Mouse (Mus musculus): ENCODE results near the gene Ccm2. TPM values are rescaled to one million over a fixed set of nuclear protein-coding genes. Genes with fewer than 3 reads are reported as not detected.

Gene Ccm2
- polyA plus RNA-seq, 1 experiment = 22.5 TPM

- no peak for TF ChIP-seq POLR2A (IDR thresholded peaks at IDR 0.05; ENCODE audit: control insufficient read depth, low read depth, low read length)
- no peak for TF ChIP-seq CTCF (IDR thresholded peaks at IDR 0.05; ENCODE audit: control insufficient read depth, insufficient read depth, insufficient replicate concordance, low read depth, low read length)
- no peak overlapping the region for H3K27ac ChIP-seq (ENCODE audit: control insufficient read depth, insufficient read depth, low read depth, low read length)
- no peak overlapping the region for H3K4me3 ChIP-seq (ENCODE audit: control insufficient read depth, low read depth, low read length)
- no peaks in the 10 kb centered on the region for H3K27me3 ChIP-seq (ENCODE audit: control insufficient read depth, insufficient read depth, low read length)
- H3K4me1 ChIP-seq (ENCODE audit: control insufficient read depth, insufficient read depth, low read length) = peaks cover 7% of the 10 kb centered on the region
- no peaks in the 10 kb centered on the region for H3K36me3 ChIP-seq (ENCODE audit: control insufficient read depth, insufficient read depth, low read length)
Observed at GRCm38 (mm10) chr11:6514837-6515236, 31.9 kb upstream of the Ccm2 start.

GRCm38 (mm10) chr11:6519491-6520033 lies 27.1 kb upstream of the Ccm2 start:
- no peak overlapping the region for H3K27ac ChIP-seq (ENCODE audit: control insufficient read depth, insufficient read depth, low read depth, low read length)
- H3K4me3 ChIP-seq (ENCODE audit: control insufficient read depth, low read depth, low read length) = no peak overlapping the region
- H3K27me3 ChIP-seq (ENCODE audit: control insufficient read depth, insufficient read depth, low read length) = no peaks in the 10 kb centered on the region
- TF ChIP-seq POLR2A (IDR thresholded peaks at IDR 0.05; ENCODE audit: control insufficient read depth, low read depth, low read length) (no peak), CTCF (IDR thresholded peaks at IDR 0.05; ENCODE audit: control insufficient read depth, insufficient read depth, insufficient replicate concordance, low read depth, low read length) (no peak)
- no peaks in the 10 kb centered on the region for H3K36me3 ChIP-seq (ENCODE audit: control insufficient read depth, insufficient read depth, low read length)
- H3K4me1 ChIP-seq (ENCODE audit: control insufficient read depth, insufficient read depth, low read length) = peaks cover 7% of the 10 kb centered on the region

GRCm38 (mm10) chr11:6520507-6521173 lies 26.0 kb upstream of the Ccm2 start, which contains the start of gene Myo1g:
TSS of gene Myo1g (minus strand) at chr11:6520965.
- Histone ChIP-seq H3K4me3 (ENCODE audit: control insufficient read depth, low read depth, low read length) (no peak within 1 kb of the TSS), H3K36me3 (ENCODE audit: control insufficient read depth, insufficient read depth, low read length) (no peaks in the 10 kb centered on the region; the same call in 1 of the 2 replicates), H3K27ac (ENCODE audit: control insufficient read depth, insufficient read depth, low read depth, low read length) (no peak within 1 kb of the TSS), H3K27me3 (ENCODE audit: control insufficient read depth, insufficient read depth, low read length) (no peaks in the 10 kb centered on the region), H3K4me1 (ENCODE audit: control insufficient read depth, insufficient read depth, low read length) (peaks cover 7% of the 10 kb centered on the region)
- no peak for TF ChIP-seq CTCF (IDR thresholded peaks at IDR 0.05; ENCODE audit: control insufficient read depth, insufficient read depth, insufficient replicate concordance, low read depth, low read length)
- TF ChIP-seq POLR2A (IDR thresholded peaks at IDR 0.05; ENCODE audit: control insufficient read depth, low read depth, low read length) = no peak

GRCm38 (mm10) chr11:6522782-6523525 lies 23.7 kb upstream of the Ccm2 start:
- H3K4me3 ChIP-seq (ENCODE audit: control insufficient read depth, low read depth, low read length) = no peak overlapping the region
- H3K36me3 ChIP-seq (ENCODE audit: control insufficient read depth, insufficient read depth, low read length) = no peaks in the 10 kb centered on the region; the same call in 1 of the 2 replicates
- peaks cover 1% of the 10 kb centered on the region; the same call in 1 of the 2 replicates for H3K4me1 ChIP-seq (ENCODE audit: control insufficient read depth, insufficient read depth, low read length)
- H3K27me3 ChIP-seq (ENCODE audit: control insufficient read depth, insufficient read depth, low read length) = no peaks in the 10 kb centered on the region
- no peak for TF ChIP-seq POLR2A (IDR thresholded peaks at IDR 0.05; ENCODE audit: control insufficient read depth, low read depth, low read length)
- TF ChIP-seq CTCF (IDR thresholded peaks at IDR 0.05; ENCODE audit: control insufficient read depth, insufficient read depth, insufficient replicate concordance, low read depth, low read length) = no peak
- H3K27ac ChIP-seq (ENCODE audit: control insufficient read depth, insufficient read depth, low read depth, low read length) = no peak overlapping the region

GRCm38 (mm10) chr11:6523662-6524088 lies 23.0 kb upstream of the Ccm2 start:
- peaks cover 7% of the 10 kb centered on the region for H3K4me1 ChIP-seq (ENCODE audit: control insufficient read depth, insufficient read depth, low read length)
- no peak overlapping the region for H3K27ac ChIP-seq (ENCODE audit: control insufficient read depth, insufficient read depth, low read depth, low read length)
- H3K27me3 ChIP-seq (ENCODE audit: control insufficient read depth, insufficient read depth, low read length) = no peaks in the 10 kb centered on the region
- no peak overlapping the region for H3K4me3 ChIP-seq (ENCODE audit: control insufficient read depth, low read depth, low read length)
- no peak for TF ChIP-seq CTCF (IDR thresholded peaks at IDR 0.05; ENCODE audit: control insufficient read depth, insufficient read depth, insufficient replicate concordance, low read depth, low read length)
- no peak for TF ChIP-seq POLR2A (IDR thresholded peaks at IDR 0.05; ENCODE audit: control insufficient read depth, low read depth, low read length)
- H3K36me3 ChIP-seq (ENCODE audit: control insufficient read depth, insufficient read depth, low read length) = no peaks in the 10 kb centered on the region; the same call in 1 of the 2 replicates

GRCm38 (mm10) chr11:6524165-6524879 lies 22.4 kb upstream of the Ccm2 start:
- peaks cover 7% of the 10 kb centered on the region for H3K4me1 ChIP-seq (ENCODE audit: control insufficient read depth, insufficient read depth, low read length)
- no peaks in the 10 kb centered on the region; the same call in 1 of the 2 replicates for H3K36me3 ChIP-seq (ENCODE audit: control insufficient read depth, insufficient read depth, low read length)
- no peak overlapping the region for H3K27ac ChIP-seq (ENCODE audit: control insufficient read depth, insufficient read depth, low read depth, low read length)
- TF ChIP-seq POLR2A (IDR thresholded peaks at IDR 0.05; ENCODE audit: control insufficient read depth, low read depth, low read length) (no peak), CTCF (IDR thresholded peaks at IDR 0.05; ENCODE audit: control insufficient read depth, insufficient read depth, insufficient replicate concordance, low read depth, low read length) (no peak)
- H3K4me3 ChIP-seq (ENCODE audit: control insufficient read depth, low read depth, low read length) = no peak overlapping the region
- no peaks in the 10 kb centered on the region for H3K27me3 ChIP-seq (ENCODE audit: control insufficient read depth, insufficient read depth, low read length)
